Mouse (Mus musculus): ENCODE data around the gene Nfix.

- TF ChIP-seq POLR2A (IDR thresholded peaks at IDR 0.05; ENCODE audit: insufficient read depth, low read depth, low read length) (no peak), CTCF (IDR thresholded peaks at IDR 0.05; ENCODE audit: insufficient read depth, low read depth, low read length) (no peak)
These were observed 14.1 kb downstream of the Nfix start for GRCm38 (mm10) chr8:84785756-84786677.

All from olfactory bulb, adult 2 months (tissue).